Mouse (Mus musculus) ovary, postnatal 10 days (tissue): ENCODE data around the gene Rad23a.

ENCODE experiments used
- DNase-seq: peaks from one replicate; pipeline ENCODE4 v3.0.0; 2022; ENCODE audit warnings: low spot score

Gene Rad23a

DNA sequence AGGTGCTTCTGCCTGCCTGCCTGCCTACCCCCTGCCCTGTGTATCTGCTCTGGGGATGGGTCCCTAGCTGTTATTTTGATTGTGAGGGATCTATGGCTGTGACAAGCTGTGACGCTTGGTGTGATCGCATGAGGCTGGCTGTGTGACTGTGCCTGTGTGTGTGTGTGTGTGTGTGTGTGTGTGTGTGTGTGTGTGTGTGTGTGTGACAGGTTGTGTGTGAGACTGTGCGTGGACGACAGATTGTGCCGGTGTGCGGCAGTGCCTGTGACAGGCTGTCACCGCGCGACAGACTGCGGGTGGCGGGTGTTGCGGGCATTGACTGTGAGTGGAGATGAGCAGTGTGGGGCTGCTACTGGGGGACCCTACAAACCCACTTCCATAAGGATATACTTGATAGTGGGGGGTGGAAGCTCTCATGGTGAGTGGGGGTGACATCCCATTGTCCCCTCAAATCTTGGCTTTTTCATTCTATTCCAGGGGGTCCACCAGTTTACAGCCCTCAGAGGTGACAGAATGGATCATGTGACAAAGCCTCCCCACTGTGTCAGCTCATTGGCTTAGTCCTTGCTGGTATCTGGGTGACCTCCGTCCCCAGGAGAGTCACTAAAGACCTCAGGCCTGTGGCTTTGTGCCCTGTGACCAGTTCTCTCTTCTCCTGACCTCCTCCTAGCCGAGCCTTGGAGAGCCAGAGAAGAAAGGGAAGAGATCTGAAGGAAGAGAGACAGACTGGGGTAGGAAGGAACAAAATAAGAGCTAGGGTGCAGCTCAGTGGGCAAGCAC is 52.8 kb downstream of the Rad23a start:
- DNase-seq, result no peak

DNA sequence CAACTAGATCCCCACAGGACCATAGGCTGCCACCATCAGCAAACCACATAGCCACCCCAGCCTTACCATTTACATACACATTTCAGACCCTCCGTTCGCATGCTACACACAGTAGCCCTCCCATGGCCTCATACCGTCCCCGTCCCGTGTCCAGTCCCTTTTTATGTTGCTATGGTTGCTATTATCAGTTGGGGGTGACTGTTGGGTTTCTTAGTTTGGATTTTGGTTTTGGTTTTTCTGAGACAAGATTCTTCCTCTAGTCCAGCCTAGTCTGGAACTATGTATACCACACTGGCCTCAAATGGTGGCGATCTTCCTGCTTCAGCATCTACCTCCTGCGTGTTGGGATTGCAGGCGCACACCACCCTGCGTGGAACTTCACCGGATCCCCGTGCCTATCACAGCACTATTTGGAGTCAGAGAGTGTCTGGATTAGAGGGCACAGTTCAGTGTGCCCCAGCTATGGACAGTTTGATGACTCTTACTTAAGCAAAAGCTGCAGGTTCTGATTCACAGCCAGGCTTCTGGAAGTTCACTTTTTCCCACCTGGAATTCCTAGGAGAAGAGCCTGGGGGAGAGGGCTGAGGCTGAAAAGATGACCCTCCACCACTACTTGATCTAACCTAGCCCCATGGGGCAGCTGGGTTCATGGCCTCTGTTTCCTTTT is 53.5 kb downstream of the Rad23a start:
- DNase-seq, result no peak

GRCm38 (mm10) chr8:84785756-84786677 is 54.4 kb downstream of the Rad23a start:
- DNase-seq, result no peak

DNA sequence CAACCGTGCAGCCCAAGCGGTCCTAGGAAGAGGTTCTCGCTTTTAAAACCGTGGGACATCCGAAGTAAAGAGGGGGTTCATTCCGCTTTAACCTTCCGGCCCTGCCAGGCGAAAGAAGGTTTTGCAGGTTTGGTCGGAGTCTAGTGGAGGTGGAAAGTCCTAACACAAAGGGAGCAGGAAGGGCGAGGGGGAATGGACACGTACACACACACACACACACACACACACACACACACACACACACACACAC is 55.0 kb downstream of the Rad23a start:
- DNase-seq, result no peak

DNA sequence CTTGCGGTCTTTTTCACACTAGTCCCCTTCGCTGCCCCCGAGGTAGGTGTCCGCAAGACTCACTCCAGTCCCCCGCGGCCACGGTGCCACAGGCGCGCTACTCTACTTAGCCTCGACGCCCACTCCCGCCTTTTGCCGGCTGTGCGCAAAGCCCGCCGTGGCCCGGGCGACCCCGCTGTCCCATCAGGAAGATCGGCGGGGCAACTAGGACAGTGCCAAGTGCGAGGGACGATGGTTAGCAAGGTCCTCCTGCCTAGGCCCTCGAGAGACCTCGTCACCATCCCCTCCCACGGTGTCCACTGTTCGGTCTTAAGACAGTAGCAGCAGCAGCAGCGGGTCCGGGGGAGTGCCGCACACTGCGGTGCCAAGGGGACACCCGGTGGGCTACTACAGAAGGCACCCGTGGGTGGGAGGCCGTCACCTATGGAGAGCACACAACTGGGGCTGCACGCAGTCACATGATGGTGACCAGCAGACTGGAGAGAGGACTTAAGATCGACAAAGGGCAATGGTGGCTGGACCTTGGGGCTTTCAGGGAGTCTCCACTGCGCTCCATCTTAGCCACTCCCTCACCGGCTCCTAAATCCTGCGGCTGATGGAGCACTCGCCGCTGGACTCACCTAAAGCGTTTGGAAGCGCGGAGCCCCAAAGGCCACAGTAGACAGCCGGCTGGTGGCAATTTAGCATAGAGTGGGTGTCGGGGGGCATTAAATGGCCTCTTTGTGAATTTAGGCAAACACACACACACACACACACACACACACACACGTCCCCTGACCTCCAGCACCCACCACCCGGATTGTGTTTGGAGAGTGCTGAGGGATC is 55.6 kb downstream of the Rad23a start:
- DNase-seq, result no peak
